Mouse (Mus musculus) stomach, postnatal 0 days (tissue): ENCODE results near the gene Prdx1. TPM values are rescaled to one million over a fixed set of nuclear protein-coding genes. Genes with fewer than 3 reads are reported as not detected.
"Not testable (repeated sequence)": the region's sequence is repeated elsewhere in the genome, so short reads cannot be mapped to it uniquely, and the experiment has no call there.

ENCODE experiments used
- ATAC-seq: fragments of 200-750 bp; cut with Nextera tagmentation; 2 replicates; pipeline ENCODE4 v1.8.0; 2017; ENCODE audit not compliant: low FRiP score, low TSS enrichment
- DNase-seq: peaks from one replicate; pipeline ENCODE4 v3.0.0-alpha.2; 2016; ENCODE audit warnings: low spot score
- H3K27ac ChIP-seq: fragments of 300-500 bp; sonication (generic); replicated peaks from 2 replicates; pipeline ENCODE4 v1.5.1; 2014; ENCODE audit warnings: mild to moderate bottlenecking, control low read depth
- H3K27me3 ChIP-seq: fragments of 300-500 bp; sonication (generic); 2 replicates; pipeline ENCODE4 v1.6.1; 2014; ENCODE audit warnings: low read length; ENCODE audit not compliant: control insufficient read depth, insufficient read depth
- H3K36me3 ChIP-seq: fragments of 300-500 bp; sonication (generic); 2 replicates; pipeline ENCODE4 v1.6.1; 2014; ENCODE audit warnings: low read length, mixed read lengths; ENCODE audit not compliant: control insufficient read depth, insufficient read depth
- H3K4me1 ChIP-seq: fragments of 300-500 bp; sonication (generic); replicated peaks from 2 replicates; pipeline ENCODE4 v1.6.1; 2014; ENCODE audit warnings: antibody characterized with exemption; ENCODE audit not compliant: control insufficient read depth, insufficient read depth
- H3K4me2 ChIP-seq: fragments of 300-500 bp; sonication (generic); replicated peaks from 2 replicates; pipeline ENCODE4 v1.6.1; 2014; ENCODE audit warnings: low read depth, mild to moderate bottlenecking, control low read depth, moderate library complexity
- H3K4me3 ChIP-seq: fragments of 300-500 bp; sonication (generic); 2 replicates; pipeline ENCODE4 v1.5.1; 2014; ENCODE audit warnings: low read depth, low read length, control low read depth
- H3K9ac ChIP-seq: fragments of 300-500 bp; sonication (generic); 2 replicates; pipeline ENCODE4 v1.6.1; 2014; ENCODE audit warnings: mild to moderate bottlenecking, low read length, control low read depth, mixed read lengths
- H3K9me3 ChIP-seq: fragments of 300-500 bp; sonication (generic); 2 replicates; pipeline ENCODE4 v1.6.1; 2016; ENCODE audit warnings: low read length; ENCODE audit not compliant: control insufficient read depth
- CTCF ChIP-seq: IDR thresholded peaks from 2 replicates; pipeline ENCODE4 v1.5.1; 2016; ENCODE audit warnings: antibody characterized with exemption, low read depth, mild to moderate bottlenecking, moderate library complexity
- EP300 ChIP-seq: optimal IDR thresholded peaks from 2 replicates; pipeline ENCODE3; 2016; ENCODE audit warnings: antibody characterized with exemption
- WGBS: fragments of 180-500 bp; shearing (Covaris S2); extraction: QIAGEN DNeasy Blood & Tissue Kit; methylation state at CpG from one replicate; pipeline ENCODE4 v1.1.7; 2014; 5-methylcytosine and 5-hydroxymethylcytosine counted together
- polyA plus RNA-seq: library from polyadenylated mRNA; unstranded; fragments of >200 nt; fragmentation: Nextera tagmentation; extraction: Ambion mirVana; gene quantifications from 2 replicates; pipeline ENCODE4 v1.2.1, GENCODE M21; 2015

The Prdx1 gene
- polyA plus RNA-seq, 1 experiment from 2014 or later, result 2,021 TPM

GRCm38 (mm10) chr4:116679141-116679540 lies 6.2 kb upstream of the Prdx1 start:
- DNase-seq (no peak), ATAC-seq (peak; percentile 40; the same call in 1 of the 2 replicates)
- TF ChIP-seq CTCF (no peak), EP300 (no peak)
- no peak overlapping the region for H3K9ac ChIP-seq
- H3K36me3 ChIP-seq, result no peaks in the 10 kb centered on the region
- WGBS, result 51% methylated on average over 5 of the region's 5 CpGs
- no peaks in the 10 kb centered on the region for H3K9me3 ChIP-seq
- H3K4me3 ChIP-seq, result no peak overlapping the region
- H3K27ac ChIP-seq, result no peak overlapping the region
- H3K4me1 ChIP-seq, result no peaks in the 10 kb centered on the region
- H3K4me2 ChIP-seq, result no peak overlapping the region
- H3K27me3 ChIP-seq, result no peaks in the 10 kb centered on the region

GRCm38 (mm10) chr4:116680521-116680920 lies 4.8 kb upstream of the Prdx1 start:
- 98% methylated on average over 4 of the region's 4 CpGs for WGBS
- not testable (repeated sequence) for H3K27ac ChIP-seq, H3K9me3 ChIP-seq

GRCm38 (mm10) chr4:116683957-116684356 lies 1.4 kb upstream of the Prdx1 start:
- Histone ChIP-seq H3K27ac (no peak overlapping the region), H3K4me1 (peaks cover 3% of the 10 kb centered on the region; the same call in 1 of the 2 replicates), H3K4me2 (no peak overlapping the region)

More at GRCm38 (mm10) chr4:116680521-116680920, 4.8 kb upstream of the Prdx1 start:
- not testable (repeated sequence) for H3K27me3 ChIP-seq, ATAC-seq, H3K4me2 ChIP-seq, H3K36me3 ChIP-seq, H3K4me3 ChIP-seq, H3K4me1 ChIP-seq, DNase-seq, H3K9ac ChIP-seq

GRCm38 (mm10) chr4:116684665-116685064 lies 679 bp upstream of the Prdx1 start:
- H3K27me3 ChIP-seq, result no peaks in the 10 kb centered on the region
- no peak for TF ChIP-seq CTCF
- no peak for TF ChIP-seq EP300
- DNase-seq (no peak), ATAC-seq (no peak)
- 76% methylated on average over 2 of the region's 2 CpGs for WGBS
- H3K4me1 ChIP-seq, result peaks cover 3% of the 10 kb centered on the region; the same call in 1 of the 2 replicates
- H3K9ac ChIP-seq, result peak overlapping the region; percentile 85; the same call in 1 of the 2 replicates
- H3K27ac ChIP-seq, result peak overlapping the region; percentile 99
- no peaks in the 10 kb centered on the region for H3K9me3 ChIP-seq
- H3K4me2 ChIP-seq, result peak overlapping the region; percentile 56; the same call in 1 of the 2 replicates
- H3K4me3 ChIP-seq, result no peak overlapping the region
- 0 out of 2 replicates have a peak, but pooled peaks cover 7% of the 10 kb centered on the region for H3K36me3 ChIP-seq

More at GRCm38 (mm10) chr4:116683957-116684356, 1.4 kb upstream of the Prdx1 start:
- H3K9me3 ChIP-seq, result no peaks in the 10 kb centered on the region
- H3K27me3 ChIP-seq, result no peaks in the 10 kb centered on the region
- H3K36me3 ChIP-seq, result 0 out of 2 replicates have a peak, but pooled peaks cover 4% of the 10 kb centered on the region
- H3K9ac ChIP-seq, result no peak overlapping the region
- WGBS, result 70% methylated on average over 4 of the region's 4 CpGs
- H3K4me3 ChIP-seq, result no peak overlapping the region
- TF ChIP-seq CTCF (no peak), EP300 (no peak)
- no peak for DNase-seq
- ATAC-seq, result no peak

- Histone ChIP-seq H3K4me2 (peak overlapping the region; percentile 56), H3K9ac (peak overlapping the region; percentile 85; the same call in 1 of the 2 replicates), H3K27me3 (no peaks in the 10 kb centered on the region), H3K27ac (no peak overlapping the region), H3K36me3 (peaks cover 9% of the 10 kb centered on the region; the same call in 1 of the 2 replicates), H3K9me3 (no peaks in the 10 kb centered on the region), H3K4me3 (peak overlapping the region; percentile 71), H3K4me1 (peaks cover 3% of the 10 kb centered on the region; the same call in 1 of the 2 replicates)
- 18% methylated on average over 1 of the region's 1 CpGs for WGBS
- TF ChIP-seq CTCF, result no peak
- no peak for TF ChIP-seq EP300
- ATAC-seq (no peak), DNase-seq (no peak)
These were observed 1.7 kb downstream of the Prdx1 start for GRCm38 (mm10) chr4:116687041-116687440.

GRCm38 (mm10) chr4:116689309-116689876 lies 4.0 kb downstream of the Prdx1 start:
- H3K4me3 ChIP-seq, result no peak overlapping the region

More at GRCm38 (mm10) chr4:116689309-116689876, 4.0 kb downstream of the Prdx1 start:
- Histone ChIP-seq H3K4me1 (peaks cover 3% of the 10 kb centered on the region; the same call in 1 of the 2 replicates), H3K27me3 (no peaks in the 10 kb centered on the region), H3K9ac (no peak overlapping the region), H3K27ac (no peak overlapping the region), H3K36me3 (peaks cover 20% of the 10 kb centered on the region), H3K9me3 (no peaks in the 10 kb centered on the region), H3K4me2 (no peak overlapping the region)
- TF ChIP-seq CTCF (no peak), EP300 (no peak)
- no peak for DNase-seq
- no peak for ATAC-seq
- WGBS, result 67% methylated on average over 4 of the region's 4 CpGs
